Comparison of ENCODE assay signal across 24 mouse cellular contexts in the genomic region with DNA sequence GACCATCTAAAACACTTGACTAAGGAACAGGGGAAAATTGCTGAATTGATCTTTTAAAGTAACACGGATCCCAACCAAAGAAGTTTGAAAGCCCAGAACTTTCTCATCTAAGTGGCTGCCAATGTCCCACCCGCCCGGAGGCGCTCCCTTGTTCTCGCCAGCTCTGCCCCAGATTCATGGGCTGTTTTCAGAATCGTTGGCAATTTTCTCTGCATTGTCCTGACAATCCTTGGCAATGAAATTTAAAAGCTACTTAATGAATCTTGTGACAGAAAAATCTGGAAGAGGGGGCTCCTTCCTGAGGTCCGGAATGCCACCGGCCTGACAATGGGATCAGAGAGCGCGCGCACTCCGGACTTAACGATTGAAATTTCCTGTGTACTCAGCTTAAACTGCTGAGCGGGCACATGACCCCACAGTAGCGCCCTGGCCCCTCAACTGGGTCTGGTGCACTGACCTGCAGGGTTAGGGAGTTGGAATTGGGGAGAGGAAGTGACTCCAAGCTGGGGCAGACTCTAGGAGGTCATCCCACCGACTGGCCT. TPM values are rescaled to one million over a fixed set of nuclear protein-coding genes. Genes with fewer than 3 reads are reported as not detected.
DNase-seq lines count a peak whose midpoint lies in the region; ATAC-seq and TF ChIP-seq lines count a peak whose summit lies in the region.
"Had no signal": no experiment of that assay in that cellular context is flagged by ENCODE, and none has a peak within 500 bp of the region (broad histone marks: within the 10 kb centered on the region; RNA-seq: fewer than 3 reads in every experiment).

No protein-coding gene starts in this region.

- ATAC-seq in kidney, embryonic 15.5 days (replicated peaks; ENCODE audit: low FRiP score): no peak
- ATAC-seq in lung, embryonic 14.5 days (ENCODE audit: insufficient read depth): no peak
- ATAC-seq: activated CD4-positive, CD25-positive, alpha-beta regulatory T cell, adult 4 months; hindbrain, embryonic 16.5 days; intestine, embryonic 16.5 days; lung, postnatal 0 days; midbrain, embryonic 13.5 days; Patski had no signal

- WGBS in kidney, adult 2 months: 53% methylated on average over 16 of the region's 16 CpGs
- 68% methylated on average over 16 of the region's 16 CpGs for WGBS in kidney, embryonic 15.5 days
- WGBS in lung, embryonic 14.5 days: 68% methylated on average over 16 of the region's 16 CpGs

- no peaks in the 10 kb centered on the region for H3K9me3 ChIP-seq in kidney, embryonic 15.5 days (replicated peaks)
- H3K9me3 ChIP-seq in lung, embryonic 14.5 days (ENCODE audit: low read depth, low read length): no peaks in the 10 kb centered on the region
- no peaks in the 10 kb centered on the region for H3K9me3 ChIP-seq in ES-Bruce4 (replicated peaks; ENCODE audit: control insufficient read depth, insufficient read depth, low read length, poor library complexity, severe bottlenecking)
- H3K9me3 ChIP-seq: embryonic facial prominence, embryonic 13.5 days; forebrain, embryonic 12.5 days; liver, embryonic 13.5 days; midbrain, embryonic 13.5 days had no signal

- H3K36me3 ChIP-seq in kidney, adult 2 months (ENCODE audit: control insufficient read depth, insufficient read depth, low read length): no peaks in the 10 kb centered on the region
- H3K36me3 ChIP-seq in kidney, embryonic 15.5 days: no peaks in the 10 kb centered on the region
- no peaks in the 10 kb centered on the region for H3K36me3 ChIP-seq in lung, embryonic 14.5 days (ENCODE audit: insufficient read depth)
- no peaks in the 10 kb centered on the region for H3K36me3 ChIP-seq in ES-Bruce4 (ENCODE audit: control insufficient read depth, insufficient read depth, low read length, poor library complexity, severe bottlenecking)
- H3K36me3 ChIP-seq: embryonic facial prominence, embryonic 13.5 days; forebrain, embryonic 12.5 days; liver, embryonic 13.5 days; midbrain, embryonic 13.5 days had no signal

- H3K4me2 ChIP-seq in kidney, embryonic 15.5 days: no peak overlapping the region
- no peak overlapping the region for H3K4me2 ChIP-seq in lung, embryonic 14.5 days
- H3K4me2 ChIP-seq: embryonic facial prominence, embryonic 13.5 days; forebrain, embryonic 12.5 days; heart, embryonic 11.5 days; liver, embryonic 13.5 days; midbrain, embryonic 13.5 days had no signal

- no peak for TF ChIP-seq POLR2A in kidney, adult 2 months (IDR thresholded peaks at IDR 0.05; ENCODE audit: low read depth, low read length)
- TF ChIP-seq POLR2A in ES-Bruce4 (IDR thresholded peaks at IDR 0.05; ENCODE audit: insufficient read depth, low read length): no peak

- TF ChIP-seq EP300 in ES-Bruce4 (IDR thresholded peaks at IDR 0.05; ENCODE audit: insufficient read depth, low read depth, low read length): no peak

- peaks cover 2% of the 10 kb centered on the region; the same call in 1 of the 2 replicates for H3K4me1 ChIP-seq in kidney, adult 2 months (ENCODE audit: control insufficient read depth, insufficient read depth, low read length)
- peaks cover 3% of the 10 kb centered on the region; the same call in 1 of the 2 replicates for H3K4me1 ChIP-seq in kidney, embryonic 15.5 days
- no peaks in the 10 kb centered on the region for H3K4me1 ChIP-seq in lung, embryonic 14.5 days (ENCODE audit: insufficient read depth)
- peaks cover under 1% of the 10 kb centered on the region for H3K4me1 ChIP-seq in ES-Bruce4 (ENCODE audit: control insufficient read depth, insufficient read depth, low read length)
- H3K4me1 ChIP-seq: embryonic facial prominence, embryonic 13.5 days; forebrain, embryonic 12.5 days had no signal

- no peaks in the 10 kb centered on the region for H3K27me3 ChIP-seq in kidney, adult 2 months (replicated peaks; ENCODE audit: control insufficient read depth, insufficient read depth, low read length)
- no peaks in the 10 kb centered on the region for H3K27me3 ChIP-seq in kidney, embryonic 15.5 days
- no peaks in the 10 kb centered on the region for H3K27me3 ChIP-seq in lung, embryonic 14.5 days (ENCODE audit: insufficient read depth, low read length)
- H3K27me3 ChIP-seq in ES-Bruce4 (ENCODE audit: control insufficient read depth, insufficient read depth, low read length, poor library complexity, severe bottlenecking): no peaks in the 10 kb centered on the region
- H3K27me3 ChIP-seq: embryonic facial prominence, embryonic 13.5 days; forebrain, embryonic 12.5 days; liver, embryonic 13.5 days; midbrain, embryonic 13.5 days; Patski had no signal

- no peak overlapping the region for H3K27ac ChIP-seq in kidney, adult 2 months (ENCODE audit: insufficient read depth, low read depth, low read length)
- no peak overlapping the region for H3K27ac ChIP-seq in kidney, embryonic 15.5 days
- no peak overlapping the region for H3K27ac ChIP-seq in lung, embryonic 14.5 days (ENCODE audit: low read depth)
- H3K27ac ChIP-seq in ES-Bruce4 (ENCODE audit: insufficient read depth, low read length): no peak overlapping the region
- H3K27ac ChIP-seq: embryonic facial prominence, embryonic 13.5 days; forebrain, embryonic 12.5 days; liver, embryonic 13.5 days; midbrain, embryonic 13.5 days; stomach, postnatal 0 days had no signal

- TF ChIP-seq CTCF in kidney, adult 2 months (conservative IDR thresholded peaks at IDR 0.05; ENCODE audit: insufficient read depth, insufficient read length, low read depth, low read length): no peak
- TF ChIP-seq CTCF in lung, embryonic 14.5 days (IDR thresholded peaks at IDR 0.05; ENCODE audit: low read depth): no peak
- TF ChIP-seq CTCF in ES-Bruce4 (IDR thresholded peaks at IDR 0.05; ENCODE audit: low read depth, low read length): no peak

- no peak overlapping the region for H3K9ac ChIP-seq in kidney, embryonic 15.5 days
- H3K9ac ChIP-seq in lung, embryonic 14.5 days: no peak overlapping the region
- H3K9ac ChIP-seq in ES-Bruce4 (ENCODE audit: low read depth, poor library complexity, severe bottlenecking): 0 out of 2 replicates have a peak overlapping the region, but pooled peaks have one; percentile 27
- H3K9ac ChIP-seq: embryonic facial prominence, embryonic 13.5 days; forebrain, embryonic 12.5 days; liver, embryonic 13.5 days; midbrain, embryonic 13.5 days had no signal

- H3K4me3 ChIP-seq in kidney, adult 2 months (ENCODE audit: insufficient read depth, low read depth, low read length): no peak overlapping the region
- H3K4me3 ChIP-seq in kidney, embryonic 15.5 days (replicated peaks): no peak overlapping the region
- H3K4me3 ChIP-seq in lung, embryonic 14.5 days (ENCODE audit: low read depth, low read length): no peak overlapping the region
- no peak overlapping the region for H3K4me3 ChIP-seq in ES-Bruce4 (ENCODE audit: low read depth, low read length)
- H3K4me3 ChIP-seq: embryonic facial prominence, embryonic 13.5 days; erythroblast, embryonic 14.5 days; forebrain, embryonic 12.5 days; liver, embryonic 13.5 days; midbrain, embryonic 13.5 days had no signal

- peak; percentile 45 for DNase-seq in kidney, adult 2 months
- DNase-seq in lung, embryonic 14.5 days: peak; percentile 11
- DNase-seq in lung, postnatal 36 days: no peak
- peak; percentile 77 for DNase-seq in Muller cell, postnatal 12 days (ENCODE audit: inconsistent ontology term)
- DNase-seq in right cerebral cortex, adult 2 months (ENCODE audit: low spot score in 2 of 2): no peak
- no peak for DNase-seq in urinary bladder, postnatal 4 days (ENCODE audit: low spot score in 2 of 2)
- DNase-seq: adrenal gland, adult 8-10 months; cerebellum, adult 11-12 months; cerebellum, postnatal 25 days; liver, embryonic 13.5 days; right cerebral cortex, postnatal 14 days had no signal

RNA-seq across cellular contexts. Expression of gene Bod1, which starts 8.2 kb away (rescaled TPM):
- polyA plus RNA-seq in kidney, adult 2 months (2012; rRNA removed): 131 and 137 TPM in 2 replicates
- polyA plus RNA-seq in kidney, embryonic 15.5 days (2015; fragmentation: Nextera tagmentation; extraction: Ambion mirVana): 84.9 and 86.8 TPM in 2 replicates
- 98.3 and 113 TPM in 2 replicates for polyA plus RNA-seq in lung, embryonic 14.5 days (2014; fragmentation: Nextera tagmentation; extraction: Ambion mirVana)
- polyA plus RNA-seq in ES-Bruce4 (2011; ENCODE audit: insufficient read depth, insufficient read length, low read depth, missing spikeins): 36.3 and 39.5 TPM in 2 replicates

Comparison
In these comparisons a context has a peak if more than half of its experiments do, and no peak if none do; other contexts are left out.
1. DNase-seq: peak in kidney, adult 2 months (single experiment), lung, embryonic 14.5 days (single experiment) and Muller cell, postnatal 12 days (single experiment); none in lung, postnatal 36 days (single experiment), right cerebral cortex, adult 2 months (0 of 2) and urinary bladder, postnatal 4 days (0 of 2).